Mouse (Mus musculus): ENCODE results near the gene Foxo3. TPM values are rescaled to one million over a fixed set of nuclear protein-coding genes. Genes with fewer than 3 reads are reported as not detected.

Foxo3 gene
- 10 to 100 TPM; 56.1 to 62.1 TPM for total RNA-seq (2021)
- long read RNA-seq, experiment 1, full-length matches to known transcripts: 4 of 10 reads
- long read RNA-seq, experiment 1, partial matches to known transcripts: 3 of 10 reads
- long read RNA-seq, experiment 1, other reads (novel, unspliced or antisense): 3 of 10 reads
- long read RNA-seq, experiment 2, partial matches to known transcripts: 2 of 9 reads
- long read RNA-seq, experiment 2, other reads (novel, unspliced or antisense): 6 of 9 reads

GRCm38 (mm10) chr10:42276507-42277345 is at the start of gene Foxo3:
Gene Foxo3 (minus strand): TSS chr10:42276755.
- intact Hi-C loops (cut with DNase I): loop anchor here (5.0 kb wide), 5 partner anchors 244 to 444 kb away; partner anchors contain the start of gene Armc2
- peak; percentile 88 to 89 for DNase-seq (ENCODE audit: low spot score in 2 of 2)

GRCm38 (mm10) chr10:42325305-42325704 is 48.8 kb upstream of the Foxo3 start:
- intact Hi-C loops (cut with DNase I): loop anchor here (5.0 kb wide), 2 partner anchors 312 to 407 kb away; no protein-coding TSS in a partner anchor
- DNase-seq (ENCODE audit: low spot score in 2 of 2): no peak

GRCm38 (mm10) chr10:42323978-42324377 is 47.4 kb upstream of the Foxo3 start:
- intact Hi-C loops (cut with DNase I): no loop called here
- DNase-seq (ENCODE audit: low spot score in 2 of 2): no peak

- no peak for DNase-seq (ENCODE audit: low spot score in 2 of 2)
- intact Hi-C loops (cut with DNase I): no loop called here
Observed at GRCm38 (mm10) chr10:42313222-42313786, 36.7 kb upstream of the Foxo3 start.

GRCm38 (mm10) chr10:42312557-42312956 is 36.0 kb upstream of the Foxo3 start:
- intact Hi-C loops (cut with DNase I): no loop called here
- no peak for DNase-seq (ENCODE audit: low spot score in 2 of 2)

- intact Hi-C loops (cut with DNase I): loop anchor here (1.0 to 10.0 kb wide), 3 partner anchors 329 to 626 kb away; no protein-coding TSS in a partner anchor
- DNase-seq (ENCODE audit: low spot score in 2 of 2): no peak
Observed at GRCm38 (mm10) chr10:42308687-42308987, 32.1 kb upstream of the Foxo3 start.

- DNase-seq (ENCODE audit: low spot score in 2 of 2): peak; percentile 82 to 88
- intact Hi-C loops (cut with DNase I): loop anchor here (1.0 to 10.0 kb wide), 3 partner anchors 329 to 627 kb away; no protein-coding TSS in a partner anchor
Observed at GRCm38 (mm10) chr10:42307980-42308686, 31.6 kb upstream of the Foxo3 start.

GRCm38 (mm10) chr10:42306422-42306821 is 29.9 kb upstream of the Foxo3 start:
- intact Hi-C loops (cut with DNase I): loop anchor here (10.0 kb wide), 1 partner anchor 628 kb away; no protein-coding TSS in a partner anchor

GRCm38 (mm10) chr10:42300805-42301204 is 24.2 kb upstream of the Foxo3 start:
- no peak for DNase-seq (ENCODE audit: low spot score in 2 of 2)
- intact Hi-C loops (cut with DNase I): loop anchor here (10.0 kb wide), 1 partner anchor 634 kb away; no protein-coding TSS in a partner anchor

More at GRCm38 (mm10) chr10:42306422-42306821, 29.9 kb upstream of the Foxo3 start:
- DNase-seq (ENCODE audit: low spot score in 2 of 2): no peak

GRCm38 (mm10) chr10:42299967-42300366 is 23.4 kb upstream of the Foxo3 start:
- no peak for DNase-seq (ENCODE audit: low spot score in 2 of 2)
- intact Hi-C loops (cut with DNase I): loop anchor here (10.0 kb wide), 2 partner anchors 635 to 785 kb away; partner anchors contain the start of gene Cd164

- intact Hi-C loops (cut with DNase I): loop anchor here (10.0 kb wide), 1 partner anchor 785 kb away; the partner anchor contains the start of gene Cd164
- no peak for DNase-seq (ENCODE audit: low spot score in 2 of 2)
Observed at GRCm38 (mm10) chr10:42299426-42299825, 22.9 kb upstream of the Foxo3 start.

GRCm38 (mm10) chr10:42297954-42298353 is 21.4 kb upstream of the Foxo3 start:
- DNase-seq (ENCODE audit: low spot score in 2 of 2): no peak
- intact Hi-C loops (cut with DNase I): loop anchor here (10.0 kb wide), 1 partner anchor 783 kb away; the partner anchor contains the start of gene Cd164

- intact Hi-C loops (cut with DNase I): loop anchor here (10.0 kb wide), 1 partner anchor 782 kb away; the partner anchor contains the start of gene Cd164
- no peak for DNase-seq (ENCODE audit: low spot score in 2 of 2)
Observed at GRCm38 (mm10) chr10:42297109-42297508, 20.6 kb upstream of the Foxo3 start.

- no peak for DNase-seq (ENCODE audit: low spot score in 2 of 2)
Observed at GRCm38 (mm10) chr10:42296559-42296958, 20.0 kb upstream of the Foxo3 start.

GRCm38 (mm10) chr10:42295028-42295427 is 18.5 kb upstream of the Foxo3 start:
- DNase-seq (ENCODE audit: low spot score in 2 of 2): peak; percentile 31 to 49
- intact Hi-C loops (cut with DNase I): loop anchor here (2.0 to 10.0 kb wide), 2 partner anchors 604 to 780 kb away; partner anchors contain the start of gene Cd164

More at GRCm38 (mm10) chr10:42296559-42296958, 20.0 kb upstream of the Foxo3 start:
- intact Hi-C loops (cut with DNase I): loop anchor here (10.0 kb wide), 1 partner anchor 782 kb away; the partner anchor contains the start of gene Cd164

- no peak for DNase-seq (ENCODE audit: low spot score in 2 of 2)
- intact Hi-C loops (cut with DNase I): loop anchor here (2.0 to 10.0 kb wide), 3 partner anchors 462 to 780 kb away; partner anchors contain the start of gene Cd164
Observed at GRCm38 (mm10) chr10:42294392-42294791, 17.8 kb upstream of the Foxo3 start.

- DNase-seq (ENCODE audit: low spot score in 2 of 2): no peak
- intact Hi-C loops (cut with DNase I): loop anchor here (2.0 to 10.0 kb wide), 3 partner anchors 462 to 779 kb away; partner anchors contain the start of gene Cd164
Observed at GRCm38 (mm10) chr10:42293877-42294276, 17.3 kb upstream of the Foxo3 start.

GRCm38 (mm10) chr10:42291360-42291759 is 14.8 kb upstream of the Foxo3 start:
- DNase-seq (ENCODE audit: low spot score in 2 of 2): peak in 1 of 2 experiments; percentile 34
- intact Hi-C loops (cut with DNase I): loop anchor here (2.0 to 10.0 kb wide), 3 partner anchors 311 to 777 kb away; partner anchors contain the start of gene Cd164

Measured in left cerebral cortex, postnatal 14 days (tissue).